Mouse (Mus musculus): ENCODE measurements around the gene Cenpe. TPM values are rescaled to one million over a fixed set of nuclear protein-coding genes. Genes with fewer than 3 reads are reported as not detected.

Cenpe gene
- total and polyA plus RNA-seq, 3 experiments = 19.5 to 119 (median 26.4) TPM

DNA sequence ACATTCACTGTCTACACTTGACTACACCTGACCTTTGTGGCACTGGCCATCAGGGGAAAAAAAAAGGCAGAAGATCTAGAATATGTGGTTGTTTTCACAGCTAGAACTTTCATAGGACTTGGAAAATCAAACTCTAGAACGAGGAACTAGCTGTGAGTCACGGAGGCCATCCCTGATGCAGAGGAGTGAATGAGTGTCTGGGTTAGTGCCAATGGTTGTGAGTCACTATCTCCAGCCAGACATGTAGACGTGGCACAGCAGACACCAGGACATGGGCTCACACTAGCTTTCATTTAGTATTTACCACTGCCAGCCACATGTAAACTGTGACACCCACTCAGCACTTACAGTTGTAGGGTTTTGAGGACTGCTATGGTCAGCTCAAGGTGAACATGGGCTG lies 86.2 kb downstream of the Cenpe start:
- no peaks in the 10 kb centered on the region for H3K79me2 ChIP-seq (ENCODE audit: control insufficient read depth, insufficient read depth, low read length, poor library complexity)
- H3K4me3 ChIP-seq (ENCODE audit: control insufficient read depth in 1 of 2, insufficient read depth in 1 of 2, low read depth in 2 of 2, low read length in 2 of 2) = peak overlapping the region in 1 of 2 experiments; percentile 7; a peak in 1 of 4 replicates
- H3K27me3 ChIP-seq (ENCODE audit: control insufficient read depth in 1 of 2, insufficient read depth in 2 of 2, low read length in 2 of 2) = no peaks in the 10 kb centered on the region
- H3K27ac ChIP-seq (ENCODE audit: control insufficient read depth, low read depth, low read length) = peak overlapping the region; percentile 11; the same call in 1 of the 2 replicates
- TF ChIP-seq ETS1 (IDR thresholded peaks at IDR 0.05; ENCODE audit: low read depth, low read length) (peak; percentile 22; the same call in 1 of the 2 replicates), CHD1 (IDR thresholded peaks at IDR 0.05; ENCODE audit: low read depth, low read length) (no peak), EP300 (IDR thresholded peaks at IDR 0.05; ENCODE audit: low read depth in 1 of 2, low read length in 2 of 2) (peak; percentile 22 to 67; a peak in 2 of 4 replicates), RAD21 (IDR thresholded peaks at IDR 0.05; ENCODE audit: low read depth, low read length) (no peak), MYC (IDR thresholded peaks at IDR 0.05; ENCODE audit: low read depth, low read length) (0 out of 2 replicates have a peak, but pooled peaks have one; percentile 40), TAL1 (IDR thresholded peaks at IDR 0.05; ENCODE audit: low read length) (0 out of 2 replicates have a peak, but pooled peaks have one; percentile 32), JUND (IDR thresholded peaks at IDR 0.05; ENCODE audit: low read depth, low read length) (peak; percentile 66; the same call in 1 of the 2 replicates)
- H3K4me1 ChIP-seq (ENCODE audit: control insufficient read depth in 1 of 2, insufficient read depth in 2 of 2, low read length in 2 of 2) = peaks cover 0 to 16% of the 10 kb centered on the region in 2 experiments; a peak in 3 of 4 replicates
- peaks cover 0 to 5% of the 10 kb centered on the region in 2 experiments; a peak in 2 of 4 replicates for H3K36me3 ChIP-seq (ENCODE audit: control insufficient read depth in 1 of 2, insufficient read depth in 2 of 2, low read length in 2 of 2)
- H3K9me3 ChIP-seq (replicated peaks; ENCODE audit: insufficient read depth, low read length) = no peaks in the 10 kb centered on the region
- H3K9ac ChIP-seq (ENCODE audit: control insufficient read depth, low read depth, low read length, poor library complexity, severe bottlenecking) = 0 out of 2 replicates have a peak overlapping the region, but pooled peaks have one; percentile 30
- DNase-seq (ENCODE audit: low read depth, low spot score) = peak; percentile 93

DNA sequence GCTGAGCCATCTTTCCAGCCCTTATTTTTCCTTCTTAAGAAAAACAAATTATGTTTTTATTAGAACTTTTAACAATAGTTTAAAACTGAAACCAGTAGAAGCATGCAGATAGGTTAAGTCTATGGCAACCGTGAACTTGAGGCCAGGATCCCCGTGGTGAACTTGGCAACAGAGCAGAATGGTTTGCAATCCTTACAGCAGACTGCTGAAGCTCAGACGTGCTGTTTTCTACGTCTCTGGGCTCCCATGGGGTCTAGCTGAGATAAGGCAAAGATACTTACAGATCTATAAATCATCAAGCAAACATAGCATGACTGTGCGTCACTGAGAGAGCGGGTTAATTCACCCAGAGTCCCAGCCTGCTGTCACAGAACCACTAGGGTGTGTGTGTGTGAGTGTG lies 87.7 kb downstream of the Cenpe start:
- DNase-seq (ENCODE audit: low read depth, low spot score) = peak; percentile 63
- TF ChIP-seq ZNF384 (IDR thresholded peaks at IDR 0.05; ENCODE audit: low read depth, low read length) (no peak), CHD2 (IDR thresholded peaks at IDR 0.05; ENCODE audit: low read length) (no peak), MXI1 (IDR thresholded peaks at IDR 0.05; ENCODE audit: low read depth, low read length) (no peak), NRF1 (IDR thresholded peaks at IDR 0.05; ENCODE audit: insufficient read depth, low read depth, low read length, poor library complexity, severe bottlenecking) (no peak), POLR2AphosphoS2 (IDR thresholded peaks at IDR 0.05; ENCODE audit: low read length) (no peak), GATA1 (IDR thresholded peaks at IDR 0.05; ENCODE audit: low read depth, low read length) (peak; percentile 23; the same call in 1 of the 2 replicates), POLR2A (IDR thresholded peaks at IDR 0.05; ENCODE audit: control insufficient read depth in 1 of 2, insufficient read depth in 1 of 2, low read depth in 1 of 2, low read length in 2 of 2, poor library complexity in 1 of 2) (no peak), CTCF (IDR thresholded peaks at IDR 0.05 in 2 of 3, conservative IDR thresholded peaks at IDR 0.05 in 1 of 3; ENCODE audit: control insufficient read depth in 1 of 3, insufficient read depth in 1 of 3, low read depth in 2 of 3, low read length in 3 of 3, poor library complexity in 1 of 3, severe bottlenecking in 1 of 3) (no peak)
- no peaks in the 10 kb centered on the region; a peak in 1 of 4 replicates for H3K27me3 ChIP-seq (ENCODE audit: control insufficient read depth in 1 of 2, insufficient read depth in 2 of 2, low read length in 2 of 2)
- no peak overlapping the region for H3K27ac ChIP-seq (ENCODE audit: control insufficient read depth, low read depth, low read length)
- peaks cover 0 to 16% of the 10 kb centered on the region in 2 experiments; a peak in 3 of 4 replicates for H3K4me1 ChIP-seq (ENCODE audit: control insufficient read depth in 1 of 2, insufficient read depth in 2 of 2, low read length in 2 of 2)
- no peak overlapping the region for H3K9ac ChIP-seq (ENCODE audit: control insufficient read depth, low read depth, low read length, poor library complexity, severe bottlenecking)
- H3K9me3 ChIP-seq (replicated peaks; ENCODE audit: insufficient read depth, low read length) = no peaks in the 10 kb centered on the region
- H3K36me3 ChIP-seq (ENCODE audit: control insufficient read depth in 1 of 2, insufficient read depth in 2 of 2, low read length in 2 of 2) = peaks cover 0 to 5% of the 10 kb centered on the region in 2 experiments; a peak in 2 of 4 replicates
- H3K4me3 ChIP-seq (ENCODE audit: control insufficient read depth in 1 of 2, insufficient read depth in 1 of 2, low read depth in 2 of 2, low read length in 2 of 2) = peak overlapping the region; percentile 15 to 37; a peak in 1 of 4 replicates
- H3K79me2 ChIP-seq (ENCODE audit: control insufficient read depth, insufficient read depth, low read length, poor library complexity) = no peaks in the 10 kb centered on the region
